Mouse (Mus musculus) spleen, postnatal 14 days (tissue): Measurements from ENCODE around the gene Adgra3.
A peak's percentile ranks its signal among the peaks of the same experiment; 100 is the strongest.

Experiments
- DNase-seq, 2 experiments: peaks; one replicate each; pipeline ENCODE4 v3.0.0; 2021 to 2022; ENCODE audit warnings: low spot score in 2 of 2

Adgra3 gene

DNA sequence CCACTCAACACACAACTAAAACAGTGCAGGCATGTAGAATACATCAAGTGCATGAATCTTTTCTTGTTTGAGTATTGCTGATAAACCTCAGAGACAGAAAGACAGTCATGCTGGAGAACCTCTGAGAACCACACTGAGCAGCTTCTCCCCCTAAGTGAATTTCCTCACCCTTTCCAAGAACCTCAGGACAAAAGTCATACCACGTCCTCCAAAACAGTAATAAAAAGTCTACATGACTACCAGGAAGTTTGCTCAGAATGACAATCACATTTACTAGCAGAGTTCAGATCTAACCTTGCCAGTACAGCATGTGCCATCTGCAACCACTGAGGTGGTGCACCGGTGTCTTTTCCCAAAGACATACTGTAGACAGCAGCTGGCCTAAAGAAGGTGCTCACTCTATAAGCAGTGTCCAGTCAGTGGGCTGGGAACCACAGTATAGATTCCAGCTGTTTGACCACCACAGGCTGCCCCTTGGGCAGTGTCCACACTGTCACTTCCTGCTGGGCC is 27.0 kb downstream of the Adgra3 start:
- no peak for DNase-seq

GRCm38 (mm10) chr5:50031288-50031687 is 27.5 kb downstream of the Adgra3 start:
- DNase-seq: no peak

- DNase-seq: no peak
Observed at GRCm38 (mm10) chr5:50029662-50030061, 29.1 kb downstream of the Adgra3 start.

GRCm38 (mm10) chr5:50027561-50027960 is 31.2 kb downstream of the Adgra3 start:
- no peak for DNase-seq

GRCm38 (mm10) chr5:50027001-50027400 is 31.8 kb downstream of the Adgra3 start:
- no peak for DNase-seq

DNA sequence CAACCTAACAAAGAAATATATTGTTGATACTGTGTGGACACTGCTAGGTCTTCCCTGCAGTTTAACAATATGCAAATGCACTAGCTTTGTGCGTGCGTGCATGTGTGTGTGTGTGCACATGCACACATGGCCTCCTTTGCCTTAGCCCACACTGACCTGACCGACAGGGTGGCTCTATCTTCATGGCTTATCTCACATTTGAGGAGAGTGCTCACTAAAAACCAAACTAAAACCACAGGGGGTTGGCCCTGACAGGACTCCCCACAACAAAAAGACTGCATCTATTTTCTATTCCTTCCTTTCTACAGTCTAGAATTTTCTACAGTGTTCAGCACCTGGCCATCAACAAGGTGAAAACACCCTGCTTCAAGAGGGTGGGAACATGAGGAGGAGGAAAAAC is 32.7 kb downstream of the Adgra3 start:
- DNase-seq: no peak

DNA sequence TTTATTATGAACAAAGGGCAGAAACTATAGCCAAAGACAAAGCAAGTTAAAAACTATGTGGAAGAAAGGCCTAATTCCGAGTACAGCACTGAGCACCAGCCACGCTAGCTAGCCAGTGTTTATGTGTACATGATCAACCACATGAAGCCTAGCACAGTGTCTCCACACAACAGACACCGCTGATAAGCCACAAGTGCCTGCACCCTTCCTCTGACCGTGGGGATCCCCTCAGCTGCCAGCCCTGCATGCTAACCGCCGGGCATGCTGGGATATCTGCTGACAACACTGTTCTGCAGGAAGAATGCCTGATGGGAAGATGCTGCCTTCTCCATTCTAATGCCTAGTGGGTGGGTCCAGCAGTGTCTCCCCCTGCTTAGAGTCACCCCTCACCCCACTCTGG is 34.7 kb downstream of the Adgra3 start:
- no peak for DNase-seq

- no peak for DNase-seq
Observed at GRCm38 (mm10) chr5:50015987-50016587, 42.7 kb downstream of the Adgra3 start.

DNA sequence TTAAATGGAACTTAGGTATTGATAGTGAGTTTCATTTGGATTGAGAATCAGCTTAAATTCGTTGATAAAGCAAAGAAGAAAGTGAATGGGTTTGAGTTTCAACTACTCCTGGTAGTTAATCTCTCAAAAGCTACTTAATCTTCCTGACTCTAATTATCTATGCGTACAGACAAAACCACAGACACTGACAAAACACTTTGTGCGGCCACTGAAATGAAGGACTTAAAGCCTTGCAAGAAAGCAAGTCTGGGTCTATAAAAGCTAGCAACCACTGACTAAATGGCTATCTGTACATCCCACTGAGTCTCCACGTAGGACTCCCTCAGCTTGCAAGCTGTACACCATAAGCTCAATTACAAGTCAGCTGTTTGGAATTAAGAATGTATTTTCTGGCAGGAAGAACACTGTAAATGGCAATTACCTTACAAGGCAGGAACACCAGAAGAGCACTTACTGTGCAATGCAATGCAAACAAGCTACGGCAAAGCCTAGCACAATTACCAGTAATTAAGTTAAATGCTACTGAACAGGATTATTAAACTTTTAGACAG is 43.6 kb downstream of the Adgra3 start:
- no peak for DNase-seq

GRCm38 (mm10) chr5:50014658-50015057 is 44.1 kb downstream of the Adgra3 start:
- DNase-seq: no peak

GRCm38 (mm10) chr5:50013965-50014364 is 44.8 kb downstream of the Adgra3 start:
- DNase-seq: no peak

DNA sequence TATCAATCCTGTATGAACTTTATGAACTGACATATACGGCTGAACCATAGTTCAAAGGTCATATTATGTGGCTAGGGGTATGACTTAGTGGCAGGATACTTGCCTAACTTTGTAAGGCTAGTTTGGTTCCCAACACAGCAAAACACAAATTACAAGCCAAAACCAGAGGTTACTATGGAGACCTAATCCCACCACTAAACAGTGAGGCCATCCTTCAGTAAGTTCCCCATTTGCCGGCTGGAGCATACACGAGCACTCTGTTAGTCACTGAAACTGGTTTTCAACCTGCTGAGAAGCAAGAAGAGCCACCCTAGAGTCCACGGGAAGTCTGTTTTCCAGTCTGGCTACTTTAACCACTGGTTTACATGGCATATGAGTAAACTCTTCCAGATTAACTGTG is 50.0 kb downstream of the Adgra3 start:
- DNase-seq: no peak

- DNase-seq: no peak
Observed at GRCm38 (mm10) chr5:50006915-50007658, 51.7 kb downstream of the Adgra3 start.

GRCm38 (mm10) chr5:50002269-50002668 is 56.5 kb downstream of the Adgra3 start:
- no peak for DNase-seq

GRCm38 (mm10) chr5:49999764-50000163 is 59.0 kb downstream of the Adgra3 start:
- no peak for DNase-seq

DNA sequence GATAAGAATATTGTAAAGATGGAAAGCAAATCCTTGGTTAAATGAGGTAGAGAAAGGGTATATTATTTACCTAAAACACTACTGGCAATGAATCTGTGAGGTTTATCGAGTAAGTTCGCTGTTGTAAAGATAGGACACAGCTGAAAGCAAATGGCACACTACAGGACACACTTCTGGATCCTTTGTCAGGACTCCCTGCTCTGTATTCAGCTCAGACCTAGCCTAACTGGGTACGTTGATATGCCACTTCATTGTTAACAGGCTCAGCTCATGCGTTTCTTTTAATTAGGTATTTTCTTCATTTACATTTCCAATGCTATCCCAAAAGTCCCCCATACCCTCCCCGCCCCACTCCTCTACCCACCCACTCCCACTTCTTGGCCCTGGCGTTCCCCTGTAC is 61.8 kb downstream of the Adgra3 start:
- DNase-seq: no peak

DNA sequence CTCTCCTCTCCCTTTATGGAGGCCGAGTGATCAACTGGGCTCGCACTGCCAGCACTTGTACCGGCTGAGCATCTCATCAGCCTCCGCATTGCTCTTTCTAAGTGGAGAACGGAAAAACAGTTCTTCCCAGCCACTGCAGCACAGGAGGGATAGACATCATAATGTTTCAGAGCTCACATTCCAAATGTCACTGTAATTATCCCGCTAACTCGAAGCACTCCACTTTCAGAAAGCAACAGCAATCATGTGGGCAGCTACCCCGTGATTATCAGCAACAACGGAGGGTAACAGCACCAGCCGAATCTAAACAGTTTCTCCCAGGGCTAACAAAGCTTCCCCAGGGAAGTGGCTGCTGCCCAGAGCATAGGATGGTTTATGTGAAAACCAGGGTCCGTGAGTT is 62.3 kb downstream of the Adgra3 start:
- DNase-seq: no peak

DNA sequence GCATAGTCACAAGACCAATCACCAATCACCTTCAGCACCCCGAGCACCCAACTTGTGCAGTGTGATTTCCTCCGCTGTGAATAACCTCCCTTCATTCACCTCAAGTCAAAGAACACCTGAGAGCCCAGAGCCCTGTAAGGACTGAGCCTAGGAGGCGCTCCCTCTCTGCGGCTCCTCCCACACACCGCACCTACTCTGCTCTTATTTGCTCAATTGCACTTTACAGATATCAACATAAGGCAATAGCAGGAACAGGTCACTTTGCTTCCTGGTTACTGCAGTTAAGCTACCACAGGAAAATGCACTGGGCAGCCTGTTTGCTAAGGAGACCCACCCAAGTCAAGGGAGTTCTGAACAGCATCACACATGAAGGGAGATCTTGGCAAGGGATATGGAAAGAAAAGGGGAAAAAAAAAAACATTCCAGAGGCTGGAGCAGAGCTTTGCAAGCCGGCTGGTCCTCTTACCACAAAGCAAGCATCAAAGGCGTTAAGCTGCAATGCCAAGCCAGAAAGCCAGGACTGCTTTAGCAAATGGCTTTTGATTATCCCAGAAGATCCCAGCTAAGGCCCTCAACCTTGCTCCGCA is 68.0 kb downstream of the Adgra3 start:
- DNase-seq: no peak

GRCm38 (mm10) chr5:49988015-49988798 is 70.6 kb downstream of the Adgra3 start:
- DNase-seq: no peak

GRCm38 (mm10) chr5:49980727-49981126 is 78.1 kb downstream of the Adgra3 start:
- no peak for DNase-seq

- DNase-seq: no peak
Observed at GRCm38 (mm10) chr5:49979246-49979645, 79.6 kb downstream of the Adgra3 start.

- DNase-seq: peak in 1 of 2 experiments; percentile 11
Observed at GRCm38 (mm10) chr5:49975971-49976370, 82.8 kb downstream of the Adgra3 start.
